Mouse (Mus musculus): ENCODE results near the gene Sptan1. TPM values are rescaled to one million over a fixed set of nuclear protein-coding genes. Genes with fewer than 3 reads are reported as not detected.
A peak's percentile ranks its signal among the peaks of the same experiment; 100 is the strongest.

Gene Sptan1
- total RNA-seq, 1 experiment: 340 TPM

DNA sequence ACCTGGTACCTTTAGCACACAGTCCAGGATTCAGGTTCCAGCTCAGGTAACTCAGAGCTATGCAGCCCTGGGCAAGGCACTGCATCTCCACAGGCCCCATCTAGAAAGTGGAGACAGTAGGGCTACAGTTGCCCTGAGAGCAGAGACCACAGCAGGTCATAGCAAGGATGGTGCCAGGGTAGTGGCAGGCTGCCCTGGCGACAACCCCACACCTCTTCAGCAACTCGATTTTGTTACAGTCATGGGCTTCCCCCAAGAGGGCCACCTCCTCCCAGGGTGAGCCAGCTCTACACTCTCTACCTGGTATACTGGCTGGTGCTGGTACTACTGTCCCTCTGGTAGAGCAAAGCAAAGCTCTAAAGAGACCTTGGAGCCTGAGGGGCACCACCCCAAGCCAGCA, 72.4 kb downstream of the Sptan1 start:
- TF ChIP-seq HCFC1 (IDR thresholded peaks at IDR 0.05; ENCODE audit: borderline replicate concordance, insufficient read depth, low read length) (no peak), ZNF384 (IDR thresholded peaks at IDR 0.05; ENCODE audit: low read depth, low read length) (no peak), MAFK (IDR thresholded peaks at IDR 0.05; ENCODE audit: insufficient read depth, low read depth, low read length) (no peak), CHD2 (IDR thresholded peaks at IDR 0.05; ENCODE audit: low read depth, low read length) (no peak)
- Histone ChIP-seq H3K4me1 (ENCODE audit: control insufficient read depth in 2 of 2, insufficient read depth in 2 of 2, low read length in 2 of 2, poor library complexity in 1 of 2) (peaks cover 0 to 3% of the 10 kb centered on the region in 2 experiments; a peak in 2 of 4 replicates), H3K27ac (ENCODE audit: insufficient read depth, low read depth, low read length, poor library complexity, severe bottlenecking) (no peak overlapping the region), H3K36me3 (ENCODE audit: control insufficient read depth, insufficient read depth, low read length, poor library complexity, severe bottlenecking) (peaks cover 4% of the 10 kb centered on the region; the same call in 1 of the 2 replicates), H3K4me3 (ENCODE audit: insufficient read depth in 1 of 2, low read depth in 1 of 2, low read length in 2 of 2, poor library complexity in 1 of 2, severe bottlenecking in 1 of 2) (no peak overlapping the region), H3K9me3 (ENCODE audit: control insufficient read depth, insufficient read depth, low read depth, low read length) (no peaks in the 10 kb centered on the region), H3K9ac (ENCODE audit: insufficient read depth, low read depth, low read length, poor library complexity, severe bottlenecking) (no peak overlapping the region)
- DNase-seq (ENCODE audit: low read depth, low spot score): no peak
- in situ Hi-C loops (cut with MboI; ENCODE audit: low sequenced_read_pairs in 2 of 2, unreplicated experiment in 2 of 2): no loop called here

DNA sequence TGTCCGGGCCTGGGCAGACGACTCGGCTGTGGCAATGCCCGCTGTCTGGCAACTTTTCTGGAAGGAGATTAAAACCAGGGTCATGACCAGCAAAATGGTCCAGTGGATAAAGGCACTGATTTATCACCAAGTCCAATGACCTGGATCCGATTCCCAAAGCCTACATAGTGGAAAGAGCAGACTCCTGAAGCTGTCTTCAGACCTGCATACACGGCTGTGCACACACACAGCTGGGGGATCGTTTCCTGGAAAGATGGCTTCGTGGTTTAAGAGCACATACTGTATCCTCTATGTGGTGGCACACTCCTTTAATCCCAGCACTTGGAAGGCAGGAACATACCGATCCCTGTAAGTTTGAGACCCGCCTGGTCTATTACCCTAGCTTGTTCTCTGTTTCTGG, 73.0 kb downstream of the Sptan1 start:
- Histone ChIP-seq H3K4me3 (ENCODE audit: insufficient read depth in 1 of 2, low read depth in 1 of 2, low read length in 2 of 2, poor library complexity in 1 of 2, severe bottlenecking in 1 of 2) (no peak overlapping the region), H3K27ac (ENCODE audit: insufficient read depth, low read depth, low read length, poor library complexity, severe bottlenecking) (no peak overlapping the region), H3K9me3 (ENCODE audit: control insufficient read depth, insufficient read depth, low read depth, low read length) (no peaks in the 10 kb centered on the region), H3K36me3 (ENCODE audit: control insufficient read depth, insufficient read depth, low read length, poor library complexity, severe bottlenecking) (peaks cover 4% of the 10 kb centered on the region; the same call in 1 of the 2 replicates), H3K4me1 (ENCODE audit: control insufficient read depth in 2 of 2, insufficient read depth in 2 of 2, low read length in 2 of 2, poor library complexity in 1 of 2) (peaks cover 0 to 7% of the 10 kb centered on the region in 2 experiments; a peak in 2 of 4 replicates), H3K9ac (ENCODE audit: insufficient read depth, low read depth, low read length, poor library complexity, severe bottlenecking) (no peak overlapping the region)
- DNase-seq (ENCODE audit: low read depth, low spot score): no peak
- in situ Hi-C loops (cut with MboI; ENCODE audit: low sequenced_read_pairs in 2 of 2, unreplicated experiment in 2 of 2): no loop called here
- no peak for TF ChIP-seq HCFC1 (IDR thresholded peaks at IDR 0.05; ENCODE audit: borderline replicate concordance, insufficient read depth, low read length)
- TF ChIP-seq CHD2 (IDR thresholded peaks at IDR 0.05; ENCODE audit: low read depth, low read length): no peak
- TF ChIP-seq ZNF384 (IDR thresholded peaks at IDR 0.05; ENCODE audit: low read depth, low read length): no peak
- TF ChIP-seq MAFK (IDR thresholded peaks at IDR 0.05; ENCODE audit: insufficient read depth, low read depth, low read length): no peak
- no peak for TF ChIP-seq ZC3H11A (IDR thresholded peaks at IDR 0.05; ENCODE audit: borderline replicate concordance, low read depth, low read length)

DNA sequence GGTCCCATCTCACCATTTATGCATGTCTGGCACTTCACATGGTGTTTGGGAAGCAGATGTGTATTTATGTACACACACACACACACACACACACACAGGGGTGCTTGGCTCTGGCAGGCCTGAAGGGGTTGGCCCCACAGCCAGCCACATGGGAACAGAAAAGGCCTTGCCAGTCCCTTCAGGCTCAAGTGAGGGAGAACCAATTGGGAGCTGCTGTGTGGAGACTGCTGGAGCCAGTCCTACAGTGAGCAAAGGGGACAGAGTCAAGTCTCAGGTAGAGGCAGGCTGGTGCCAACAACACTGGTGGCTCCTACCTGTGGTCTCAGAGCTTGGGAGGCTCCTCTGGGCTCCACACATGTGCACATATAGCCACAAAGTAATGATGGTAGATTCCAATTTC, 74.3 kb downstream of the Sptan1 start:
- H3K4me3 ChIP-seq (ENCODE audit: insufficient read depth in 1 of 2, low read depth in 1 of 2, low read length in 2 of 2, poor library complexity in 1 of 2, severe bottlenecking in 1 of 2): no peak overlapping the region
- TF ChIP-seq CHD2 (IDR thresholded peaks at IDR 0.05; ENCODE audit: low read depth, low read length) (no peak), MAFK (IDR thresholded peaks at IDR 0.05; ENCODE audit: insufficient read depth, low read depth, low read length) (no peak), ZNF384 (IDR thresholded peaks at IDR 0.05; ENCODE audit: low read depth, low read length) (no peak), HCFC1 (IDR thresholded peaks at IDR 0.05; ENCODE audit: borderline replicate concordance, insufficient read depth, low read length) (no peak), ZC3H11A (IDR thresholded peaks at IDR 0.05; ENCODE audit: borderline replicate concordance, low read depth, low read length) (no peak)
- no peak for DNase-seq (ENCODE audit: low read depth, low spot score)
- in situ Hi-C loops (cut with MboI; ENCODE audit: low sequenced_read_pairs in 2 of 2, unreplicated experiment in 2 of 2): no loop called here
- H3K9ac ChIP-seq (ENCODE audit: insufficient read depth, low read depth, low read length, poor library complexity, severe bottlenecking): 0 out of 2 replicates have a peak overlapping the region, but pooled peaks have one; percentile 15
- no peak overlapping the region for H3K27ac ChIP-seq (ENCODE audit: insufficient read depth, low read depth, low read length, poor library complexity, severe bottlenecking)
- no peaks in the 10 kb centered on the region for H3K9me3 ChIP-seq (ENCODE audit: control insufficient read depth, insufficient read depth, low read depth, low read length)
- H3K4me1 ChIP-seq (ENCODE audit: control insufficient read depth in 2 of 2, insufficient read depth in 2 of 2, low read length in 2 of 2, poor library complexity in 1 of 2): peaks cover 0 to 10% of the 10 kb centered on the region in 2 experiments; a peak in 2 of 4 replicates
- H3K36me3 ChIP-seq (ENCODE audit: control insufficient read depth, insufficient read depth, low read length, poor library complexity, severe bottlenecking): peaks cover 4% of the 10 kb centered on the region; the same call in 1 of the 2 replicates

DNA sequence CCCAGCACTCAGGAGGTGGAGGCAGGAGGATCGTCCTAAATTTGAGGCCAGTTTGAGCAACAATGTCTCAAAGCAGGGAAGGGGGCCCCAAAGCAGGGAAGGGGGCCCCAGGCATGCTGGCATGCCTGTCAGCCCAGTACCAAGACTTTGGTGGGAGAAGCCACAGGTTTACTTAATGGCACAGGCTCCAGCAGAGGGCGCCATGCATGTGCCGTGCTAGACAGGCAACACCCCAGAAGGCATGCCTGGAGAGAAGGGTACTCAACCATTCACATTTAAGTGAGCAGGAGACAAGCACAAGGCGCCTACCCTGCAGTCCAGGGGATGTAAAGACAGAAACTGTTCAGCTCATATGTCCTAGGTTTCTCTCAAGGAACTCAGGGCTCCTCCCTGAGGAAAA, 77.1 kb downstream of the Sptan1 start:
- Histone ChIP-seq H3K4me1 (ENCODE audit: control insufficient read depth in 2 of 2, insufficient read depth in 2 of 2, low read length in 2 of 2, poor library complexity in 1 of 2) (peaks cover 0 to 13% of the 10 kb centered on the region in 2 experiments; a peak in 2 of 4 replicates), H3K4me3 (ENCODE audit: insufficient read depth in 1 of 2, low read depth in 1 of 2, low read length in 2 of 2, poor library complexity in 1 of 2, severe bottlenecking in 1 of 2) (no peak overlapping the region), H3K9ac (ENCODE audit: insufficient read depth, low read depth, low read length, poor library complexity, severe bottlenecking) (peak overlapping the region; percentile 4; the same call in 1 of the 2 replicates), H3K9me3 (ENCODE audit: control insufficient read depth, insufficient read depth, low read depth, low read length) (no peaks in the 10 kb centered on the region), H3K36me3 (ENCODE audit: control insufficient read depth, insufficient read depth, low read length, poor library complexity, severe bottlenecking) (peaks cover 8% of the 10 kb centered on the region; the same call in 1 of the 2 replicates), H3K27ac (ENCODE audit: insufficient read depth, low read depth, low read length, poor library complexity, severe bottlenecking) (peak overlapping the region; percentile 30; the same call in 1 of the 2 replicates)
- in situ Hi-C loops (cut with MboI; ENCODE audit: low sequenced_read_pairs in 2 of 2, unreplicated experiment in 2 of 2): no loop called here
- DNase-seq (ENCODE audit: low read depth, low spot score): no peak
- TF ChIP-seq HCFC1 (IDR thresholded peaks at IDR 0.05; ENCODE audit: borderline replicate concordance, insufficient read depth, low read length) (no peak), MAFK (IDR thresholded peaks at IDR 0.05; ENCODE audit: insufficient read depth, low read depth, low read length) (no peak), CHD2 (IDR thresholded peaks at IDR 0.05; ENCODE audit: low read depth, low read length) (no peak)

DNA sequence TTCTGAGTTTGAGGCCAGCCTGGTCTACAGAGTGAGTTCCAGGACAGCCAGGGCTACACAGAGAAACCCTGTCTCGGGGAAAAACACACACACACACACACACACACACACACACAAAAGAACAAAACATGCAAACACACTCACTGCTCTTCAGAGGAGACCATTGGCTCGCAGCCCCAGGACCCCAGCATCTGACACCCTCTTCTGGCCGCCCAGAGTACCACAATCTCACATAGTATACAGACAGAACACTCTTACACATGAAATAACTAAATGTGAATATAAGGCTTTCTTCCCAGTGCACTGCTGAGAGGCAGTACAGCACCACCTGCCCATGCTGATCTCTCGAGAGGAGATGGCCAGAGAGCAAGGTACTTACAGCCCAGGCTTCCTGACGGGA, 79.2 kb downstream of the Sptan1 start:
- Histone ChIP-seq H3K27ac (ENCODE audit: insufficient read depth, low read depth, low read length, poor library complexity, severe bottlenecking) (no peak overlapping the region), H3K9me3 (ENCODE audit: control insufficient read depth, insufficient read depth, low read depth, low read length) (no peaks in the 10 kb centered on the region), H3K4me1 (ENCODE audit: control insufficient read depth in 2 of 2, insufficient read depth in 2 of 2, low read length in 2 of 2, poor library complexity in 1 of 2) (peaks cover 3 to 16% of the 10 kb centered on the region in 2 experiments; a peak in 3 of 4 replicates), H3K36me3 (ENCODE audit: control insufficient read depth, insufficient read depth, low read length, poor library complexity, severe bottlenecking) (peaks cover 5% of the 10 kb centered on the region; the same call in 1 of the 2 replicates), H3K9ac (ENCODE audit: insufficient read depth, low read depth, low read length, poor library complexity, severe bottlenecking) (no peak overlapping the region), H3K4me3 (ENCODE audit: insufficient read depth in 1 of 2, low read depth in 1 of 2, low read length in 2 of 2, poor library complexity in 1 of 2, severe bottlenecking in 1 of 2) (no peak overlapping the region)
- TF ChIP-seq MAFK (IDR thresholded peaks at IDR 0.05; ENCODE audit: insufficient read depth, low read depth, low read length): no peak
- in situ Hi-C loops (cut with MboI; ENCODE audit: low sequenced_read_pairs in 2 of 2, unreplicated experiment in 2 of 2): no loop called here
- no peak for DNase-seq (ENCODE audit: low read depth, low spot score)
